Mouse (Mus musculus) subcutaneous adipose tissue, adult 2 months (tissue): ENCODE measurements around the gene Nt5c1b. TPM values are rescaled to one million over a fixed set of nuclear protein-coding genes. Genes with fewer than 3 reads are reported as not detected.

Experiments used
- polyA plus RNA-seq: library from polyadenylated mRNA; depleted of rRNA; stranded (reverse); fragments of >200 nt; gene quantifications from 2 replicates; pipeline ENCODE4 v1.2.3, GENCODE M21; 2012; ENCODE audit warnings: low replicate concordance; rRNA removed

Gene Nt5c1b
- not detected in 2 replicates for polyA plus RNA-seq

GRCm38 (mm10) chr12:10369673-10370072 is at the start of gene Nt5c1b:
Gene Nt5c1b, plus strand, starts transcription at chr12:10369973.

GRCm38 (mm10) chr12:10390671-10391441 is 21.1 kb downstream of the Nt5c1b start, which contains the start of gene Rdh14:
Gene Rdh14, plus strand, starts transcription at chr12:10390772.

Other genes starting within 250 kb of the Nt5c1b start
- 14.2 and 14.5 TPM in 2 replicates for gene Rdh14, start 20.8 kb downstream of the Nt5c1b start, polyA plus RNA-seq